Mouse (Mus musculus): ENCODE data around the gene Mafb.

The Mafb gene
- long read RNA-seq, experiment 1, transcript Mafb-201 (1 exons, 3,363 nt), result major isoform, 5 of 5 reads
- long read RNA-seq, experiment 1, partial matches to known transcripts, result 0 of 5 reads
- long read RNA-seq, experiment 1, other reads (novel, unspliced or antisense), result 0 of 5 reads
- long read RNA-seq, experiment 2, partial matches to known transcripts, result 0 of 3 reads
- long read RNA-seq, experiment 2, other reads (novel, unspliced or antisense), result 0 of 3 reads

- intact Hi-C loops (cut with DNase I), result loop anchor here (5.0 kb wide), 2 partner anchors 305 to 1315 kb away; no protein-coding TSS in a partner anchor
Observed at GRCm38 (mm10) chr2:160366980-160367338, at the start of gene Mafb. Gene Mafb, minus strand, starts transcription at chr2:160367065.

- intact Hi-C loops (cut with DNase I), result no loop called here
Observed at GRCm38 (mm10) chr2:160415161-160415560, 48.3 kb upstream of the Mafb start.

GRCm38 (mm10) chr2:160414736-160415135 lies 47.9 kb upstream of the Mafb start:
- intact Hi-C loops (cut with DNase I), result no loop called here

- intact Hi-C loops (cut with DNase I), result no loop called here
Observed at GRCm38 (mm10) chr2:160413982-160414381, 47.1 kb upstream of the Mafb start.

GRCm38 (mm10) chr2:160413055-160413454 lies 46.2 kb upstream of the Mafb start:
- intact Hi-C loops (cut with DNase I), result no loop called here

- intact Hi-C loops (cut with DNase I), result no loop called here
Observed at GRCm38 (mm10) chr2:160411431-160411830, 44.6 kb upstream of the Mafb start.

- intact Hi-C loops (cut with DNase I), result loop anchor here (5.0 kb wide), 1 partner anchor 170 kb away; no protein-coding TSS in a partner anchor
Observed at GRCm38 (mm10) chr2:160407720-160408119, 40.9 kb upstream of the Mafb start.

- intact Hi-C loops (cut with DNase I), result no loop called here
Observed at GRCm38 (mm10) chr2:160397747-160398146, 30.9 kb upstream of the Mafb start.

- intact Hi-C loops (cut with DNase I), result no loop called here
Observed at GRCm38 (mm10) chr2:160394735-160395134, 27.9 kb upstream of the Mafb start.

GRCm38 (mm10) chr2:160392648-160393047 lies 25.8 kb upstream of the Mafb start:
- intact Hi-C loops (cut with DNase I), result no loop called here

GRCm38 (mm10) chr2:160388596-160388995 lies 21.7 kb upstream of the Mafb start:
- intact Hi-C loops (cut with DNase I), result no loop called here

GRCm38 (mm10) chr2:160383418-160383817 lies 16.6 kb upstream of the Mafb start:
- intact Hi-C loops (cut with DNase I), result no loop called here

GRCm38 (mm10) chr2:160378271-160378670 lies 11.4 kb upstream of the Mafb start:
- intact Hi-C loops (cut with DNase I), result loop anchor here (2.0 to 10.0 kb wide), 2 partner anchors 201 to 373 kb away; no protein-coding TSS in a partner anchor

- intact Hi-C loops (cut with DNase I), result loop anchor here (10.0 kb wide), 1 partner anchor 371 kb away; no protein-coding TSS in a partner anchor
Observed at GRCm38 (mm10) chr2:160376236-160376635, 9.4 kb upstream of the Mafb start.

- intact Hi-C loops (cut with DNase I), result loop anchor here (2.0 to 10.0 kb wide), 5 partner anchors 197 to 1318 kb away; no protein-coding TSS in a partner anchor
Observed at GRCm38 (mm10) chr2:160369653-160370420, 3.0 kb upstream of the Mafb start.

- intact Hi-C loops (cut with DNase I), result loop anchor here (2.0 to 5.0 kb wide), 3 partner anchors 196 to 1316 kb away; no protein-coding TSS in a partner anchor
Observed at GRCm38 (mm10) chr2:160368422-160369357, 1.8 kb upstream of the Mafb start.

- intact Hi-C loops (cut with DNase I), result loop anchor here (2.0 to 5.0 kb wide), 3 partner anchors 195 to 1315 kb away; no protein-coding TSS in a partner anchor
Observed at GRCm38 (mm10) chr2:160367448-160368208, 763 bp upstream of the Mafb start.

- intact Hi-C loops (cut with DNase I), result loop anchor here (5.0 kb wide), 2 partner anchors 304 to 1314 kb away; no protein-coding TSS in a partner anchor
Observed at GRCm38 (mm10) chr2:160366111-160366979, 520 bp downstream of the Mafb start.

Data from adrenal gland (tissue).